Mouse (Mus musculus): ENCODE data around the gene March6. TPM values are rescaled to one million over a fixed set of nuclear protein-coding genes. Genes with fewer than 3 reads are reported as not detected.
A peak's percentile ranks its signal among the peaks of the same experiment; 100 is the strongest.

March6 gene
- total RNA-seq, 2 experiments from 2014 or later: 114 to 116 TPM

GRCm38 (mm10) chr15:31542013-31542958 is 11.4 kb upstream of the March6 start:
- DNase-seq: no peak

GRCm38 (mm10) chr15:31540513-31540802 is 9.6 kb upstream of the March6 start:
- no peak for DNase-seq

- no peak for DNase-seq
These were observed 9.0 kb upstream of the March6 start for GRCm38 (mm10) chr15:31539643-31540512.

- no peak for DNase-seq
These were observed 7.5 kb upstream of the March6 start for GRCm38 (mm10) chr15:31538346-31538745.

GRCm38 (mm10) chr15:31537706-31538105 is 6.9 kb upstream of the March6 start:
- DNase-seq: no peak

GRCm38 (mm10) chr15:31536051-31536737 is 5.3 kb upstream of the March6 start:
- DNase-seq: no peak

- DNase-seq: no peak
These were observed 4.5 kb upstream of the March6 start for GRCm38 (mm10) chr15:31535259-31535855.

GRCm38 (mm10) chr15:31534421-31535258 is 3.8 kb upstream of the March6 start:
- no peak for DNase-seq

- DNase-seq: no peak
These were observed 2.7 kb upstream of the March6 start for GRCm38 (mm10) chr15:31533529-31533928.

- DNase-seq: no peak
These were observed 1.6 kb upstream of the March6 start for GRCm38 (mm10) chr15:31532331-31533021.

- peak in 1 of 2 experiments; percentile 29 for DNase-seq
These were observed 835 bp upstream of the March6 start for GRCm38 (mm10) chr15:31531446-31532330.

GRCm38 (mm10) chr15:31529811-31530658 is 818 bp downstream of the March6 start:
- DNase-seq: peak; percentile 35 to 52

- no peak for DNase-seq
These were observed 1.8 kb downstream of the March6 start for GRCm38 (mm10) chr15:31529103-31529502.

- DNase-seq: no peak
These were observed 2.4 kb downstream of the March6 start for GRCm38 (mm10) chr15:31528477-31528876.

- DNase-seq: no peak
These were observed 4.4 kb downstream of the March6 start for GRCm38 (mm10) chr15:31526463-31526862.

- DNase-seq: no peak
These were observed 11.9 kb downstream of the March6 start for GRCm38 (mm10) chr15:31519000-31519399.

GRCm38 (mm10) chr15:31518371-31518770 is 12.5 kb downstream of the March6 start:
- DNase-seq: no peak

- DNase-seq: no peak
These were observed 13.7 kb downstream of the March6 start for GRCm38 (mm10) chr15:31517186-31517585.
